Mouse (Mus musculus) fat pad, adult 2 months (tissue): ENCODE measurements around the gene Mical3.
"Not testable (repeated sequence)": the region's sequence is repeated elsewhere in the genome, so short reads cannot be mapped to it uniquely, and the experiment has no call there.

Source experiments
- DNase-seq: peaks from one replicate; pipeline ENCODE4 v3.0.0-alpha.2; 2011; ENCODE audit warnings: low read depth, low spot score; ENCODE audit errors: extremely low read depth

Gene Mical3

DNA sequence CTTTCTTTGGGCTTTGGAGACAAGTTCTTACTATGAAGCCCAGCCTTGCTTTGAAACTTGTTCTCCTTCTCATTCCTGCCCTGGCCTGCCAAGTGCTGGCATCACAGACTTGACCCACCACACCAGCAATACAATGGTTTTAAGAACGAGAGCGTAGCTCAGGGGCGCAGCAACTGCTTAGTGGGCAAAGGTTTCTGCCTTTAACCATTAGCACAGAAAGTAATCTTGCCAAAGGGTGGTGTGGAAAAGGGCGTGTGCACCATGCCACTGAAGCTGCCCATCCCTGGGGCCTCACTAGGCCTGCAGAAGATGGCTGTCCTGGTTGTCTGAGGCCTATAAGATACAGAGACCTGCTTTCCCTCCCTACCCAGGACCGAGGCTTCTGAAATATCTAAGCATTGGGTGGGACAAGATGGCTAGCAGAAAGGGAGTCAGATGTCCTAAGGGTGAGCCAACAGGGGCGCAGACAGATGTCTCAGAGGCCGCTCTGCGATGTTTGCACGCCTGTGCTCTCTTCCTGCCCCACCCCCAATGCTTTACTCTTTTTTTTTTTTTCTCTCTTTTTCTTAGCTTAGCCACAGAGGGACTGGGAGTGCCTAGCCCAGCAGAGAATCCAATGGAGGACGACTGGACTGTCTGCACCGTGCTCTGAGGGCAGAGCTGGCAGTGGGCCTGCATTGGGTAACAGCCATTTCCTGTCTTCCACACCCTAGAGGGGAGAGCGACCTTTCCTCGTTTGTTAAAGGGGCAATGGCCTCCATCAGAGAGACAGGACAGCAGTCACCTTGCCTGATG lies 219.4 kb downstream of the Mical3 start:
- no peak for DNase-seq

DNA sequence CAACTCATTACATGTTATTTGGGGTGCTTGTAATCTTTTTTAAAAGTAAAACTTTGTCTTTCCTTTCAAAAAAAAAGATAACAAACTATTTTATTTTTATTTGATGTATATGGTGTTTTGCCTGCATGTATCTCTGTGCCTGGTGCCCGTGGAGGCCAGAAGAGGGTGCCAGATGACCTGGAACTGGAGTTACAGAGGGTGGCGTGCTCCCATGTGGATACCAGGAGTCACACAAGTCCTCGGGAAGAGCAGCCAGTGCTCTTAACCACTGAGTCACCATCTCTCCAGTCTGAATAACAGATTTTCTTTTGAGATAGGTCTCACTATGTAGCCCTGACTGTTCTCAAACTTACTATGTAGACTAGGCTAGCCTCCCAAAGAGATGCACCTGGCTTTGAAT lies 221.3 kb downstream of the Mical3 start:
- no peak for DNase-seq

DNA sequence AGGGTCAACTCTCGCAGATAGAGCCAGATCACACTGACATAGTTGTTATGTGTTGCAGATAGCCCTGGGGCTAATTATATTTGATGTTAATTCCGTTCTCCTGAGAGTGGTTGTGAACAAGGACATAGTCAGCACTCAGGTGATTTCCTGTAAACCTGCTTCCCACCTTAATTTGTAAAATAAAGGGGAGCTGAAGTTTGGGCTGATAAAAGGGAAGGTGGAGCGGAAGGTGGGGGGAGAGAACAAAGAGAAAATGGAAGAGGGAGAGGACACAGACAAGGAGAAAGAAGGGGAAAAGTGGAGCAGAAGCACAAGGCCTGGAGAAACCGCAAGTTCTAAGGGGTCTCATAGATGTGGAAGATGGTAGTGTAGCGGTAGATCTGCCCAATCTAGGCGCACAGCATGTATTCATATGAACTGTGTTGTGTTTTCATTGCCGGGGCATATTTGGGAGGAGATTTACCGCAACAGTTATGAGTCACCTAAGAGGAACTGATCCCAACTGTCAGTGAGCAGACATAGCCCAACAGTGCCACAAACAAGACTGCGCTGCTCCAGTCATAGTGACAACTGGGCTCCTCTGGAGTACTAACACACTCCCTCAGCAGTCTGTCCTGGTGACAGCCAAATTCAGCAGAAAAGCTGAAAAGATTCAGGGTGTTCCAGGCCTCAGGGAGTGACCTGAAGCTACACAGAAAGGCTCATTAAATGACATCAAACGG lies 222.8 kb downstream of the Mical3 start:
- DNase-seq = not testable (repeated sequence)

DNA sequence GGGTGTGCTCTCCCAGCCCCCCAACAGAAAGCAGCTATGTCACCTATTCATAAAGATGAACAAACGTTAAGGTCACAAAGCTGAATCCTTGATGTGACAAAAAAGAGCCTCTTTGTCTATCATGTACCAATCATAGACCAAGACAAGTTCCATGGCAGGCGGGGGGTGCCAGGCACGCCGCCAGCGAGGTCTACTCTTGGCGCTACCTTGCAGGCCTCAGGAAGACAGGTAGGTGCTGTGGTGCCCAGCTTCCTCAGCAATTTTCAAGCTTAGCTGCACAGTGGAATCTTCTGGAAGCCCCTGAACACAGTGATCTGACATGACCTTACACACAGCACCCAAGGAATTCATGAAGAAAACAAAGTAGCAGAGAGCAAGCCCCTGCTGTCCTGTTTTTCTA lies 224.3 kb downstream of the Mical3 start:
- no peak for DNase-seq

DNA sequence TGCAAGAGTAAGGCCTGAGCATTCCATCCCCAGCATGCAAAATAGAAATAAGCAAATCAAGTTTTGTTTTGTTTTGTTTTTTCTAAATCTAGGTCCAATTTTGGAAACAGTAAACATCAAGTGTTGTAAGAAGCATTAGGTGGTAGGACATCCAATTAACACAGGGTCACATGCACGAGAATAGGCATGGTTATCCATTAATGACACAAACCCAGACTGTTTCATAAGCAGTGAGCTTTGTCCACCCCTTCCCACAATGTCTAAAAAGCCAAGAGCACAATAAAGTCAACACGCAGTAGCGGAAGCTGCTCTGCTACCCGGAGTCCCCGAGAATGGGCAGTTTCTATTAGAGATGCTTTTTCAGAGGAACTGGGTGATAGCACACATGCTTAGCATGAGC lies 225.7 kb downstream of the Mical3 start:
- no peak for DNase-seq

GRCm38 (mm10) chr6:120903961-120904360 lies 226.8 kb downstream of the Mical3 start:
- DNase-seq = no peak

GRCm38 (mm10) chr6:120903450-120903912 lies 227.3 kb downstream of the Mical3 start:
- DNase-seq = no peak

DNA sequence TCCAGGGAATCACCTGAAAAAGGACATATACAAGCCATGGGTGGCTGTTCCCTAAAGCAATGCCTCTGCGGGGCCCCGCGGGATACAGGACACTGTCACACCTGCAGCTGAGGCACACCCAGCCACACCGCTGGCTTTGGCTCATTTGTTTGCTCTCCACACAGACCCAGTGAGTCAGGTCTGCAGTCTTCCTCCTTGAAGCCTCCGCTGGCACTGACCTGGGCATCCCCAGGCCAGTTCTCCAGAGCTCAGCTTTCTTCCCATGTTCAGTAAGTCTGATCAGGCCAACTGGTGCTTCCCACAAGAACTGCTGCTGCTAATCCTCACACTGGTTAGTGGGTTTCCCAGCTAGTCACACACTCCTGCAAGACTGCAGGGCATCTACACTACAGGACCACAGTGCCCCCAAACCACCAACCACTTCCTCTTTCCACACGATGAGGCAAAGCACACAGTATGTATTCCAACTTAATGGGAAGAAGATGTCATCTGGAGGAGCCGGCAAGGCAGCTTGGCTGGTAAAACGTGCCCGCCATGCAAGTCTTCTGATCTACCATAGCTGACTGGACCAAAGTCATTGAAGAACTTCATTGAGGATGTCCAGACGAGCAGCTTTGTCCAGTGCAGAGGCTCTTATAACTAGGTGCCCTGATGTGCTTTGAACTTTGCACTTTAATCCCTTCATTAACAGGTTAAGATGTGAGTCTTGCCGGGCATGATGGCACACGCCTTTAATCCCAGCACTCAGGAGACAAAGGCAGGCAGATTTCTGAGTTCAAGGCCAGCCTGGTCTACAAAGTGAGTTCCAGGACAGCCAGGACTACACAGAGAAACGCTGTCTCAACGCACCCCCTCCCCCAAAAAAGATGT lies 228.8 kb downstream of the Mical3 start:
- no peak for DNase-seq

DNA sequence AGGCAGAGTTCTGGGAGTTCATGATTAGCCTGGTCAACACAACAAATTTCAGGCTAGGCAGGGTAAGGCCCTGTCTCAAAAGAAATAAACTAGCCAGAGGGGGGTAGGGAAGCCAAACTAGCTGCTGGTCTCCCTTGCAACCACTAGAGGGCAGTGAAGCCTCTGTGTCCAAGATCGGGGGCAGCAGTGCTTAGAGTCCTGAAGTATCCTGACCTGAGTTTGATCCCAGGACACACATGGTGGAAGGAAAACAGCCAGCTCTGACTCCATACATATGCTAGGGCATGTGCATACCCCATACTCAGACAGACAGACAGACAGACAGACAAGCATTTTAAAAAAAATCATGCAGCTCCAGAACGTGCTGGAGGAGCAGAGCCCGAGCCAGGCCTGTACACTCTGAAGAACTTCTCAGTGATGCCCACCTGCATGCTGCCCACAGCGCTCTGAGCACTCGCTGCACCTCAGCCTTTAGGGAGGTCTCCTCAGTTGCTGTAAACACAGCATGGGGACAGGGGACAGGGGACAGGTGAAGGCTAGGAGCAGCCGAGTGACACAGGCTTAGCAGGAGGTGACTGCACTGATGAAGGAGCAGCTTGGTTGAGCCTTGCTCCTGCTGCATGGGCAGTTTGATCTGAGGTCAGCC lies 232.5 kb downstream of the Mical3 start:
- no peak for DNase-seq

DNA sequence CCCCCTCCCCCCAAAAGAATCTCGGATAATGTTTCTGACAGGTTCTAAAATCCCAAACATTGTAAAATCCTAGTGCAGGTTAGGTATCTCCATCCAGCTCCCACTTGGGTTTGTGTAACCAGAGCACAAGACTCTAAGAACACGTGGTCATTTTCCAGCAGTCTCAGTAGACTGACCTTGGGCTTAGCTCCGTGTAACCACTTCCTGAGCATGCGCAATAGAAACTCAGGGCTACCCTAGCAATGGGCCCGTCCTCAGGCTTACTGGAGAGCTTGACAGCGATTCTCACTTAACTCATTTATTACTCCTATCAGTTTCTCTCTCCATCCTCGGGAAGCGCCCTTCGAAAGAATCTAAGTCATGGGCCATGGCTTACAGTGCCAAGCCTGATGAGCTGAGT lies 236.3 kb downstream of the Mical3 start:
- DNase-seq = no peak

- no peak for DNase-seq
Measured at GRCm38 (mm10) chr6:120894089-120894488, 236.7 kb downstream of the Mical3 start.

DNA sequence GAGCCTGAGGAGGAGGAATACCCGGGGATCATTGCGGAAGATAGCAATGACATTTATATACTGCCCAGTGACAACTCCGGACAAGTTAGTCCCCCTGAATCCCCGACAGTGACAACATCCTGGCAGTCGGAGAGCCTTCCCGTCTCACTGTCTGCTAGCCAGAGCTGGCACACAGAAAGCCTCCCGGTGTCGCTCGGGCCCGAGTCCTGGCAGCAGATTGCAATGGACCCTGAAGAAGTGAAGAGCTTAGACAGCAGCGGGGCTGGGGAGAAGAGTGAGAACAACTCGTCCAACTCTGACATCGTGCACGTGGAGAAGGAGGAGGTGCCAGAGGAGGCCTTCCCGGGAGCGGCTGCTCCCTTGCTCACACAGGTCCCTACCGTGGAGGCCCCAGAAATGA lies 244.1 kb downstream of the Mical3 start:
- DNase-seq = no peak

- DNase-seq = no peak
Measured at GRCm38 (mm10) chr6:120884436-120884835, 246.4 kb downstream of the Mical3 start.
